Mouse (Mus musculus): ENCODE results near the gene Masp1.

GRCm38 (mm10) chr16:23516606-23517005, 4.0 kb downstream of the Masp1 start:
- TF ChIP-seq CTCF (conservative IDR thresholded peaks at IDR 0.05 in 1 of 2, IDR thresholded peaks at IDR 0.05 in 1 of 2; ENCODE audit: low read depth in 2 of 2, low read length in 2 of 2) = no peak
- TF ChIP-seq USF1 (IDR thresholded peaks at IDR 0.05; ENCODE audit: low read depth, low read length) = no peak
- no peak for TF ChIP-seq MYC (IDR thresholded peaks at IDR 0.05; ENCODE audit: low read depth, low read length)
- TF ChIP-seq E2F4 (IDR thresholded peaks at IDR 0.05; ENCODE audit: insufficient replicate concordance, low read depth, low read length) = no peak
